9 mouse cellular contexts compared by ENCODE assay signal in the genomic region with DNA sequence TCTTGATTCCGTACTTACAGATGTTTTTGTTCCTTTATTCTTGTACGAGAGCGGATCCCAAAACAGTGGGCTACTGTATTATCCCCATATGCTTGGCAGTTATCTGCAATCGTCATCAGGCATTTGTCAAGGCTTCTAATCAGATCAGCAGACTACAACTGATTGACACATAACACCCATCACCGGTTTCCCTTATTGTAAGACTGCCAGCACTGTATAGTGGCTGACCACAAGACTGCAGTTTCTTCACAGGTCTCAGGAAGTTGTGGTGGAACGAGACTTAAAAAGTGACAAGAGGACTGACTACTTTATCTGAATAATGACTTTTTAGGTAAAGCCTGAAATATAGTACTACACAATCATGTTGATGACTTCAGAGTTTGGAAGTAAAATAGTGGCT. TPM values are rescaled to one million over a fixed set of nuclear protein-coding genes. Genes with fewer than 3 reads are reported as not detected.
A peak's percentile ranks its signal among the peaks of the same experiment; 100 is the strongest.
DNase-seq lines count a peak whose midpoint lies in the region; ATAC-seq lines count a peak whose summit lies in the region.
"Had no signal": no experiment of that assay in that cellular context is flagged by ENCODE, and none has a peak within 500 bp of the region (broad histone marks: within the 10 kb centered on the region; RNA-seq: fewer than 3 reads in every experiment).

No protein-coding gene starts in this region.

- WGBS in heart, embryonic 12.5 days: 53% methylated on average over 6 of the region's 6 CpGs
- WGBS in macrophage (ENCODE audit: missing documents): 8% methylated on average over 6 of the region's 6 CpGs

- peak overlapping the region; percentile 89 for H3K4me2 ChIP-seq in heart, embryonic 12.5 days

- H3K4me3 ChIP-seq in heart, embryonic 12.5 days: peak overlapping the region; percentile 95; the same call in 1 of the 2 replicates
- peak overlapping the region; percentile 81 for H3K4me3 ChIP-seq in macrophage (ENCODE audit: inconsistent target)

- H3K4me1 ChIP-seq in heart, embryonic 12.5 days (replicated peaks): peaks cover 18% of the 10 kb centered on the region

- H3K9ac ChIP-seq in heart, embryonic 12.5 days: peak overlapping the region; percentile 61

- peaks cover 20% of the 10 kb centered on the region; the same call in 1 of the 2 replicates for H3K36me3 ChIP-seq in heart, embryonic 12.5 days
- no peaks in the 10 kb centered on the region for H3K36me3 ChIP-seq in macrophage (ENCODE audit: inconsistent target)

- no peak overlapping the region for H3K27ac ChIP-seq in heart, embryonic 12.5 days (ENCODE audit: poor library complexity, severe bottlenecking)
- peak overlapping the region; percentile 90 for H3K27ac ChIP-seq in macrophage

- no peaks in the 10 kb centered on the region for H3K27me3 ChIP-seq in heart, embryonic 12.5 days (replicated peaks)

- H3K79me2 ChIP-seq in macrophage (ENCODE audit: inconsistent target): peaks cover 51% of the 10 kb centered on the region

- H3K9me3 ChIP-seq in heart, embryonic 12.5 days (replicated peaks): no peaks in the 10 kb centered on the region

- ATAC-seq in heart, embryonic 12.5 days (ENCODE audit: insufficient number of reproducible peaks, low FRiP score): no peak
- ATAC-seq in granulocyte monocyte progenitor cell, adult 5-6 weeks (replicated peaks; ENCODE audit: poor library complexity, severe bottlenecking): peak; percentile 82

- no peak for DNase-seq in heart, adult 9 months (ENCODE audit: low spot score in 2 of 2)
- peak; percentile 51 for DNase-seq in ES-CJ7 (ENCODE audit: low read depth, low spot score)
- no peak for DNase-seq in cerebellum, postnatal 36 days
- no peak for DNase-seq in right cerebral cortex, postnatal 36 days (ENCODE audit: low spot score in 2 of 2)
- DNase-seq in urinary bladder, postnatal 36 days (ENCODE audit: low spot score in 2 of 2): no peak

RNA-seq across cellular contexts. Expression of a gene that starts 1.3 kb away (rescaled TPM):
- polyA plus RNA-seq in heart, embryonic 12.5 days (2016; fragmentation: Nextera tagmentation; extraction: Ambion mirVana): 7.1 and 8.2 TPM in 2 replicates
- 6.5 and 8.7 TPM in 2 replicates for total RNA-seq in granulocyte monocyte progenitor cell, adult 5-6 weeks (2014; fragmentation: Nextera tagmentation)
- total RNA-seq in granulocyte monocyte progenitor cell, adult 5-6 weeks (2017): 8.0 and 9.3 TPM in 2 replicates
- 10 to 100 TPM in 20 of 26 experiments, 1 to 10 TPM in 6; 2.8 to 25.3 (median 14.0) TPM for total RNA-seq in macrophage (2018; cell fraction: chromatin; rRNA removed)
- 10 to 100 TPM in 23 of 26 experiments, 1 to 10 TPM in 3; 9.5 to 18.3 (median 13.8) TPM for total RNA-seq in macrophage (2018; cell fraction: cytosol; rRNA removed)
- total RNA-seq in macrophage (2018; cell fraction: nucleus; rRNA removed): 10 to 100 TPM in 25 of 26 experiments, 1 to 10 TPM in 1; 4.4 to 35.3 (median 23.1) TPM
- polyA plus RNA-seq in macrophage (2018): 11.4 to 13.5 TPM (median 12.9 TPM) in 3 replicates

RNA-seq across cellular contexts. Expression of a gene that starts 1.4 kb away (rescaled TPM):
- 17.4 and 18.6 TPM in 2 replicates for polyA plus RNA-seq in heart, embryonic 12.5 days (2016; fragmentation: Nextera tagmentation; extraction: Ambion mirVana)
- 11.0 and 11.1 TPM in 2 replicates for total RNA-seq in granulocyte monocyte progenitor cell, adult 5-6 weeks (2014; fragmentation: Nextera tagmentation)
- total RNA-seq in granulocyte monocyte progenitor cell, adult 5-6 weeks (2017): 9.3 and 15.6 TPM in 2 replicates
- 10 to 100 TPM in 3 of 26 experiments, 1 to 10 TPM in 23; 2.2 to 13.7 (median 6.4) TPM for total RNA-seq in macrophage (2018; cell fraction: chromatin; rRNA removed)
- total RNA-seq in macrophage (2018; cell fraction: cytosol; rRNA removed): 10 to 100 TPM in 1 of 26 experiments, 1 to 10 TPM in 25; 4.4 to 10.2 (median 7.2) TPM
- total RNA-seq in macrophage (2018; cell fraction: nucleus; rRNA removed): 10 to 100 TPM in 7 of 26 experiments, 1 to 10 TPM in 19; 2.1 to 12.4 (median 8.1) TPM
- polyA plus RNA-seq in macrophage (2018): 4.7 to 7.2 TPM (median 6.1 TPM) in 3 replicates

RNA-seq across cellular contexts. Expression of a gene that starts 12.7 kb away (rescaled TPM):
- not detected in 2 replicates for polyA plus RNA-seq in heart, embryonic 12.5 days (2016; fragmentation: Nextera tagmentation; extraction: Ambion mirVana)
- total RNA-seq in granulocyte monocyte progenitor cell, adult 5-6 weeks (2014; fragmentation: Nextera tagmentation): not detected in 2 replicates
- total RNA-seq in granulocyte monocyte progenitor cell, adult 5-6 weeks (2017): not detected in 2 replicates
- not detected for total RNA-seq in macrophage (2018; cell fraction: chromatin; rRNA removed)
- not detected for total RNA-seq in macrophage (2018; cell fraction: cytosol; rRNA removed)
- not detected for total RNA-seq in macrophage (2018; cell fraction: nucleus; rRNA removed)
- not detected in 3 replicates for polyA plus RNA-seq in macrophage (2018)
- polyA plus RNA-seq: spleen, adult 2 months had no signal

RNA-seq across cellular contexts. Expression of a gene that starts 12.8 kb away (rescaled TPM):
- polyA plus RNA-seq in heart, embryonic 12.5 days (2016; fragmentation: Nextera tagmentation; extraction: Ambion mirVana): 24.4 and 25.2 TPM in 2 replicates
- 16.5 and 19.2 TPM in 2 replicates for total RNA-seq in granulocyte monocyte progenitor cell, adult 5-6 weeks (2014; fragmentation: Nextera tagmentation)
- 12.9 and 22.2 TPM in 2 replicates for total RNA-seq in granulocyte monocyte progenitor cell, adult 5-6 weeks (2017)
- total RNA-seq in macrophage (2018; cell fraction: chromatin; rRNA removed): 10 to 100 TPM in 22 of 26 experiments, 1 to 10 TPM in 4; 6.5 to 23.9 (median 13.9) TPM
- 10 to 100 TPM in 8 of 26 experiments, 1 to 10 TPM in 18; 7.2 to 12.6 (median 9.0) TPM for total RNA-seq in macrophage (2018; cell fraction: cytosol; rRNA removed)
- total RNA-seq in macrophage (2018; cell fraction: nucleus; rRNA removed): 10 to 100 TPM in 19 of 26 experiments, 1 to 10 TPM in 7; 6.5 to 22.7 (median 15.9) TPM
- 5.2 to 11.5 TPM (median 9.4 TPM) in 3 replicates for polyA plus RNA-seq in macrophage (2018)

RNA-seq across cellular contexts. Expression of a gene that starts 12.9 kb away (rescaled TPM):
- polyA plus RNA-seq in heart, embryonic 12.5 days (2016; fragmentation: Nextera tagmentation; extraction: Ambion mirVana): 34.7 and 35.1 TPM in 2 replicates
- total RNA-seq in granulocyte monocyte progenitor cell, adult 5-6 weeks (2014; fragmentation: Nextera tagmentation): 35.6 and 43.9 TPM in 2 replicates
- 48.8 and 58.8 TPM in 2 replicates for total RNA-seq in granulocyte monocyte progenitor cell, adult 5-6 weeks (2017)
- total RNA-seq in macrophage (2018; cell fraction: chromatin; rRNA removed): 10 to 100 TPM in 10 of 26 experiments, 1 to 10 TPM in 16; 2.9 to 18.2 (median 8.2) TPM
- total RNA-seq in macrophage (2018; cell fraction: cytosol; rRNA removed): 10 to 100 TPM; 10.3 to 29.2 (median 22.4) TPM
- 10 to 100 TPM in 18 of 26 experiments, 1 to 10 TPM in 8; 6.3 to 21.8 (median 13.2) TPM for total RNA-seq in macrophage (2018; cell fraction: nucleus; rRNA removed)
- polyA plus RNA-seq in macrophage (2018): 11.5 to 23.4 TPM (median 20.9 TPM) in 3 replicates
